Mouse (Mus musculus) heart, adult 9 months (tissue): ENCODE results near the gene Pabpc4.

Experiments
- DNase-seq, 2 experiments: peaks; one replicate each; pipeline ENCODE4 v3.0.0; 2022; ENCODE audit warnings: low spot score in 2 of 2

The Pabpc4 gene

GRCm38 (mm10) chr4:123261721-123262401 lies at the start of gene Pabpc4:
Pabpc4 (plus strand) TSS chr4:123262351.
- no peak for DNase-seq

GRCm38 (mm10) chr4:123213975-123214374 lies 48.2 kb upstream of the Pabpc4 start:
- no peak for DNase-seq

GRCm38 (mm10) chr4:123215367-123215766 lies 46.8 kb upstream of the Pabpc4 start:
- DNase-seq, result no peak

- DNase-seq, result no peak
Measured at GRCm38 (mm10) chr4:123216782-123217181, 45.4 kb upstream of the Pabpc4 start.

GRCm38 (mm10) chr4:123219720-123220357 lies 42.3 kb upstream of the Pabpc4 start:
- peak in 1 of 2 experiments; percentile 61 for DNase-seq

GRCm38 (mm10) chr4:123220637-123221036 lies 41.5 kb upstream of the Pabpc4 start:
- no peak for DNase-seq

- DNase-seq, result no peak
Measured at GRCm38 (mm10) chr4:123223309-123223708, 38.8 kb upstream of the Pabpc4 start.

- peak; percentile 76 to 82 for DNase-seq
Measured at GRCm38 (mm10) chr4:123225718-123226403, 36.3 kb upstream of the Pabpc4 start.

- DNase-seq, result peak; percentile 88 to 91
Measured at GRCm38 (mm10) chr4:123227707-123228106, 34.4 kb upstream of the Pabpc4 start.

- peak; percentile 84 to 91 for DNase-seq
Measured at GRCm38 (mm10) chr4:123228270-123228669, 33.9 kb upstream of the Pabpc4 start.

- peak; percentile 73 to 77 for DNase-seq
Measured at GRCm38 (mm10) chr4:123229166-123229565, 33.0 kb upstream of the Pabpc4 start.

GRCm38 (mm10) chr4:123232841-123233240 lies 29.3 kb upstream of the Pabpc4 start:
- DNase-seq, result no peak

- DNase-seq, result peak; percentile 80
Measured at GRCm38 (mm10) chr4:123233492-123234084, 28.6 kb upstream of the Pabpc4 start, which contains the start of gene Heyl. Heyl (plus strand) TSS chr4:123233556.

GRCm38 (mm10) chr4:123235835-123236430 lies 26.2 kb upstream of the Pabpc4 start:
- no peak for DNase-seq

GRCm38 (mm10) chr4:123236431-123237031 lies 25.6 kb upstream of the Pabpc4 start:
- DNase-seq, result no peak

GRCm38 (mm10) chr4:123237386-123238266 lies 24.5 kb upstream of the Pabpc4 start:
- DNase-seq, result peak; percentile 88 to 89

GRCm38 (mm10) chr4:123239361-123240203 lies 22.6 kb upstream of the Pabpc4 start:
- DNase-seq, result peak; percentile 85 to 89

- no peak for DNase-seq
Measured at GRCm38 (mm10) chr4:123246221-123246620, 15.9 kb upstream of the Pabpc4 start.

GRCm38 (mm10) chr4:123246651-123247050 lies 15.5 kb upstream of the Pabpc4 start:
- no peak for DNase-seq
